Mouse (Mus musculus) bone marrow macrophage, adult 2 months (primary cell): ENCODE results near the gene Lurap1.

Experiments used
- CTCF ChIP-seq: IDR thresholded peaks from 2 replicates; pipeline ENCODE4 v1.5.1; 2012; ENCODE audit warnings: low read depth, mild to moderate bottlenecking, low read length, moderate library complexity
- POLR2A ChIP-seq: IDR thresholded peaks from 2 replicates; pipeline ENCODE4 v1.6.1; 2012; ENCODE audit warnings: mild to moderate bottlenecking, low read depth, low read length, borderline replicate concordance

- TF ChIP-seq POLR2A (no peak), CTCF (no peak)
Observed at GRCm38 (mm10) chr4:116176543-116176988, 25.4 kb upstream of the Lurap1 start.
